Mouse (Mus musculus): ENCODE data around the gene 2010111I01Rik. TPM values are rescaled to one million over a fixed set of nuclear protein-coding genes. Genes with fewer than 3 reads are reported as not detected.

2010111I01Rik gene
- polyA plus RNA-seq, 1 experiment = 84.5 TPM

DNA sequence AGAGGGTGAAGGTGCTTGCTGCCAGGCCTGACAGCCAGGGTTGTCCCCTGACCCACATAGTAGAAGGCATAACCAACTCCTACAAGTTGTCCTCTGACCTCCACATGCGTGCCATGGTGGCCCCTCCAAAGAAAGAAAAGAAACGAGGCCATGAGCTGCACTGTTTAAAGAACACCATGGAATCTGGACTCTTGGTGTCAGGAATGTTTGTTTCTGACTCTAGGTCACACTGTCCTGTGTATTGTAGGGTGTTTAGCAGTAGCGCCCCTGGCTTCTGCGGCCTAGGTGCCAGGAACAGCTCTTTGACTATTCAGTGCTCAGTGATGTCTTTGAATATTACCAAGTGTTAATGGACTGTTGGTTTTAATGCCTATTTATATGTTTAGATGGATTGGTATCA is 8.4 kb downstream of the 2010111I01Rik start:
- Histone ChIP-seq H3K27ac (ENCODE audit: insufficient read depth, low read depth, low read length) (no peak overlapping the region), H3K4me1 (ENCODE audit: control insufficient read depth, insufficient read depth, low read length) (peaks cover 13% of the 10 kb centered on the region; the same call in 1 of the 2 replicates), H3K27me3 (replicated peaks; ENCODE audit: control insufficient read depth, insufficient read depth, low read length) (no peaks in the 10 kb centered on the region), H3K4me3 (ENCODE audit: insufficient read depth, low read depth, low read length) (no peak overlapping the region), H3K36me3 (ENCODE audit: control insufficient read depth, insufficient read depth, low read length) (no peaks in the 10 kb centered on the region)
- WGBS = 70% methylated on average over 4 of the region's 4 CpGs
- DNase-seq = no peak
- no peak for TF ChIP-seq POLR2A (IDR thresholded peaks at IDR 0.05; ENCODE audit: low read depth, low read length)

DNA sequence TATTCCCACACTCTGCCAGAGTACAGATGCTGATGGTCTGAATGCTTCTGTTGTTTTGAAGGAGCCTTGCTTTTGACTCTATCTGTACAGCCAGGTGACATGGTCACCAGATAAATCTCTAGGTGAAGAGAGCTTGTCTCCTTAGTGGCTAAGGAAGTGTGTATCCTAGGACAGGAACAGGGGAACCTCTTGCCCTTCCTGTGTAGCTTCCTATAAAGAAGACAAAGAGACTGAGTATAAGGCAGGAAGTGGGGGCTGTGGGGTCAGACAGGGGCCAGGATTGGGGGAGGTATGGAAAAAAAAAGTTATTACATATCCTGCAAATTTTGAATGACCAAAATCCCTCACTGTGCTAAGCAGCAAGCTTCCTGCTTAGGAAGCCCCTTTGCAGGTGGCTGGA is 13.4 kb downstream of the 2010111I01Rik start:
- TF ChIP-seq POLR2A (IDR thresholded peaks at IDR 0.05; ENCODE audit: low read depth, low read length) (no peak), CTCF (conservative IDR thresholded peaks at IDR 0.05; ENCODE audit: insufficient read depth, insufficient read length, low read depth, low read length) (no peak)
- peak overlapping the region; percentile 46 for H3K27ac ChIP-seq (ENCODE audit: insufficient read depth, low read depth, low read length)
- peaks cover 6% of the 10 kb centered on the region; the same call in 1 of the 2 replicates for H3K4me1 ChIP-seq (ENCODE audit: control insufficient read depth, insufficient read depth, low read length)
- H3K4me3 ChIP-seq (ENCODE audit: insufficient read depth, low read depth, low read length) = no peak overlapping the region
- no peaks in the 10 kb centered on the region for H3K27me3 ChIP-seq (replicated peaks; ENCODE audit: control insufficient read depth, insufficient read depth, low read length)
- no peaks in the 10 kb centered on the region for H3K36me3 ChIP-seq (ENCODE audit: control insufficient read depth, insufficient read depth, low read length)
- DNase-seq = peak; percentile 64

- Histone ChIP-seq H3K4me1 (ENCODE audit: control insufficient read depth, insufficient read depth, low read length) (peaks cover 6% of the 10 kb centered on the region; the same call in 1 of the 2 replicates), H3K36me3 (ENCODE audit: control insufficient read depth, insufficient read depth, low read length) (no peaks in the 10 kb centered on the region), H3K27me3 (replicated peaks; ENCODE audit: control insufficient read depth, insufficient read depth, low read length) (no peaks in the 10 kb centered on the region), H3K4me3 (ENCODE audit: insufficient read depth, low read depth, low read length) (no peak overlapping the region), H3K27ac (ENCODE audit: insufficient read depth, low read depth, low read length) (no peak overlapping the region)
- 66% methylated on average over 4 of the region's 4 CpGs for WGBS
- no peak for DNase-seq
- TF ChIP-seq POLR2A (IDR thresholded peaks at IDR 0.05; ENCODE audit: low read depth, low read length) (no peak), CTCF (conservative IDR thresholded peaks at IDR 0.05; ENCODE audit: insufficient read depth, insufficient read length, low read depth, low read length) (no peak)
Measured at GRCm38 (mm10) chr13:62978784-62979183, 14.1 kb downstream of the 2010111I01Rik start.

- Histone ChIP-seq H3K4me1 (ENCODE audit: control insufficient read depth, insufficient read depth, low read length) (peaks cover 6% of the 10 kb centered on the region; the same call in 1 of the 2 replicates), H3K27ac (ENCODE audit: insufficient read depth, low read depth, low read length) (no peak overlapping the region), H3K4me3 (ENCODE audit: insufficient read depth, low read depth, low read length) (no peak overlapping the region), H3K27me3 (replicated peaks; ENCODE audit: control insufficient read depth, insufficient read depth, low read length) (no peaks in the 10 kb centered on the region), H3K36me3 (ENCODE audit: control insufficient read depth, insufficient read depth, low read length) (no peaks in the 10 kb centered on the region)
- no peak for TF ChIP-seq CTCF (conservative IDR thresholded peaks at IDR 0.05; ENCODE audit: insufficient read depth, insufficient read length, low read depth, low read length)
- 72% methylated on average over 4 of the region's 4 CpGs for WGBS
- DNase-seq = no peak
Measured at GRCm38 (mm10) chr13:62979215-62979614, 14.5 kb downstream of the 2010111I01Rik start.

DNA sequence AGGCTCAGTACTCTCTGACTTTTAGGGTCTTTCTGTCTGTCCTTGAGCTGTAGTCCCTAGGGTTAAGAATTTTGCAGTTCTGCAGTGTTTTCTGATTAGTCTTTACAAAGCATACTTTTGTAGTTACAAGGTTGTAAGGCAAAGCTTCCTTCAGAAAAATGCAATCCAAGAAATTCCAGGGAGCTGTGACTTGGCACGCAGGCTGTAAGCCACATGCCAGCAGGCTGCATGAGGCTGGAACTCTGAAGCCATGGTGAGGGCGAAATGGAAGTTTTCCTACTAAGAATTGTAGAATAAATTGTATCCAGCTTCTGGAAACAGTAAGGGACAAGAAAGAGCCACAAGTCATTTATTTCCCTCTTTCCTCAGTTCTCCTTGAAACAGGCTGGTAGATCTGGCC is 15.4 kb downstream of the 2010111I01Rik start:
- peak overlapping the region; percentile 19; the same call in 1 of the 2 replicates for H3K27ac ChIP-seq (ENCODE audit: insufficient read depth, low read depth, low read length)
- peak; percentile 48 for DNase-seq
- TF ChIP-seq CTCF (conservative IDR thresholded peaks at IDR 0.05; ENCODE audit: insufficient read depth, insufficient read length, low read depth, low read length) (no peak), POLR2A (IDR thresholded peaks at IDR 0.05; ENCODE audit: low read depth, low read length) (no peak)
- H3K27me3 ChIP-seq (replicated peaks; ENCODE audit: control insufficient read depth, insufficient read depth, low read length) = no peaks in the 10 kb centered on the region
- WGBS = 50% methylated on average over 2 of the region's 2 CpGs
- H3K4me1 ChIP-seq (ENCODE audit: control insufficient read depth, insufficient read depth, low read length) = peaks cover 6% of the 10 kb centered on the region; the same call in 1 of the 2 replicates
- H3K36me3 ChIP-seq (ENCODE audit: control insufficient read depth, insufficient read depth, low read length) = no peaks in the 10 kb centered on the region
- H3K4me3 ChIP-seq (ENCODE audit: insufficient read depth, low read depth, low read length) = no peak overlapping the region

- WGBS = 84% methylated on average over 3 of the region's 3 CpGs
- H3K27ac ChIP-seq (ENCODE audit: insufficient read depth, low read depth, low read length) = no peak overlapping the region
- H3K4me3 ChIP-seq (ENCODE audit: insufficient read depth, low read depth, low read length) = no peak overlapping the region
- H3K27me3 ChIP-seq (replicated peaks; ENCODE audit: control insufficient read depth, insufficient read depth, low read length) = no peaks in the 10 kb centered on the region
- no peak for DNase-seq
- H3K36me3 ChIP-seq (ENCODE audit: control insufficient read depth, insufficient read depth, low read length) = no peaks in the 10 kb centered on the region
- no peak for TF ChIP-seq CTCF (conservative IDR thresholded peaks at IDR 0.05; ENCODE audit: insufficient read depth, insufficient read length, low read depth, low read length)
- no peak for TF ChIP-seq POLR2A (IDR thresholded peaks at IDR 0.05; ENCODE audit: low read depth, low read length)
- no peaks in the 10 kb centered on the region; the same call in 1 of the 2 replicates for H3K4me1 ChIP-seq (ENCODE audit: control insufficient read depth, insufficient read depth, low read length)
Measured at GRCm38 (mm10) chr13:62984485-62984884, 19.8 kb downstream of the 2010111I01Rik start.

DNA sequence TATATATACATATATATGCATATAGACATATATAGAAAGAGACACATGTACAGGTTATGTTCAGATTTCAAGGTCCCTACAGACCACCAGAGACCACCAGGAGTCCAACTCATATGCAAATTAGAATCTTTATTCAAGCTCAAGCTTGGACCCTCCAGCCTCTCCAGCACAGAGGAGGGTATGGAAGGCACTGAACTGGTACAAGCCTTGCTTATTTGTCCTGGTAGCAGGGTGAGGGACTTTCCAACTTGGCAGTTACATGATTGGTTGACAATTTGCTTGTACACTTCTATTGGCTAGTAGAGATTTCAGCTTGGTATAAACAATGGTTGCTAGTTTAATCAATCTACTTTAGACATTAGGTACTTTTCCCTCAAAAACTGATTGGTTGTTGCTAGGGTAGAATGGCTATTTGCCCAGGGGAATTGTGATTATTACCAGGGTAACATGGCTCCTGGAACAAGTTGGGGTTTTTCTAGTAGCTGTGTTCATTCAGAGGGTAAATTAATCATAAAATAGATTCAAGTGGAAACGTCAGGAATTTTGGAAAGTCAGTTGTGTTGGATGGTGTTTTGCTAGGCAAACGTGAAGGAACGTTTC is 25.3 kb downstream of the 2010111I01Rik start:
- no peaks in the 10 kb centered on the region for H3K27me3 ChIP-seq (replicated peaks; ENCODE audit: control insufficient read depth, insufficient read depth, low read length)
- TF ChIP-seq POLR2A (IDR thresholded peaks at IDR 0.05; ENCODE audit: low read depth, low read length) (no peak), CTCF (conservative IDR thresholded peaks at IDR 0.05; ENCODE audit: insufficient read depth, insufficient read length, low read depth, low read length) (no peak)
- no peak overlapping the region for H3K27ac ChIP-seq (ENCODE audit: insufficient read depth, low read depth, low read length)
- H3K36me3 ChIP-seq (ENCODE audit: control insufficient read depth, insufficient read depth, low read length) = no peaks in the 10 kb centered on the region
- no peak overlapping the region for H3K4me3 ChIP-seq (ENCODE audit: insufficient read depth, low read depth, low read length)
- no peak for DNase-seq
- no peaks in the 10 kb centered on the region for H3K4me1 ChIP-seq (ENCODE audit: control insufficient read depth, insufficient read depth, low read length)
- 69% methylated on average over 3 of the region's 3 CpGs for WGBS

All from kidney, adult 2 months (tissue).